Mouse (Mus musculus) mouse trophoblast stem cell (cell line): ENCODE results near the gene Rbm8a.

Source experiments
- in situ Hi-C, 2 experiments: fragments of 300-500 bp; cut with MseI, MboI; formaldehyde crosslinking; loops; 2 replicates in 1 of 2; 3 replicates in 1 of 2; pipeline ENCODE4 v1.15.1; 2025

The Rbm8a gene

GRCm38 (mm10) chr3:96669727-96670468 is 40.2 kb downstream of the Rbm8a start, which contains the start of gene Ankrd35:
Gene Ankrd35 (plus strand): TSS chr3:96670131.
- in situ Hi-C loops = loop anchor here in 1 of 2 experiments (5.0 kb wide), 1 partner anchor 32 kb away; no protein-coding TSS in a partner anchor

GRCm38 (mm10) chr3:96671519-96671918 is 41.8 kb downstream of the Rbm8a start:
- in situ Hi-C loops = no loop called here

GRCm38 (mm10) chr3:96673514-96673913 is 43.8 kb downstream of the Rbm8a start:
- in situ Hi-C loops = no loop called here

- in situ Hi-C loops = no loop called here
Measured at GRCm38 (mm10) chr3:96674442-96674841, 44.7 kb downstream of the Rbm8a start.

GRCm38 (mm10) chr3:96675171-96675570 is 45.4 kb downstream of the Rbm8a start:
- in situ Hi-C loops = no loop called here

GRCm38 (mm10) chr3:96675690-96676089 is 46.0 kb downstream of the Rbm8a start:
- in situ Hi-C loops = no loop called here

GRCm38 (mm10) chr3:96678456-96678855 is 48.7 kb downstream of the Rbm8a start:
- in situ Hi-C loops = no loop called here

DNA sequence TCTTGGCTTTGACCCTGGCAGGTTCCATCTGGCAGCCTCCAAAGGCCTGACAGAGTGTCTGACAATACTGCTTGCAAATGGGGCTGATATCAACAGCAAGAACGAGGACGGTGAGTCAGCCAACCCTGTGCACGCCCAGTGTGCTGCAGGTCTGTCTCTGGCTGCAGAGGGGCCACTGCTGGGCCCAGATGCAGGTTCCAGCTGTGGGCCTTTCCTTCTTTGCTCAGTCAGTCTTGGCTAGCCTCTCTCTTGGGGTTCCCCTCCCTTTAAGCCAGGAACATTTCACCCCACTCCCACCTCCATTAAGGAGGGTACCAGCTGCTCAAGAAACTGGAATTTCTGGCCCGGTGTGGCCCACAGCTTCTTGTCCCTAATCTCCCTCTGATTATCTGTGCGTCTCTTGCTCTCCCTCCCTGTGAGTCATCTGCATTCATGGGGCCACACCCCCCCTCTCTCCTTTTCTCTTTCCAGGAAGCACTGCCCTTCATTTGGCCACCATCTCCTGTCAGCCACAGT is 49.5 kb downstream of the Rbm8a start:
- in situ Hi-C loops = no loop called here

DNA sequence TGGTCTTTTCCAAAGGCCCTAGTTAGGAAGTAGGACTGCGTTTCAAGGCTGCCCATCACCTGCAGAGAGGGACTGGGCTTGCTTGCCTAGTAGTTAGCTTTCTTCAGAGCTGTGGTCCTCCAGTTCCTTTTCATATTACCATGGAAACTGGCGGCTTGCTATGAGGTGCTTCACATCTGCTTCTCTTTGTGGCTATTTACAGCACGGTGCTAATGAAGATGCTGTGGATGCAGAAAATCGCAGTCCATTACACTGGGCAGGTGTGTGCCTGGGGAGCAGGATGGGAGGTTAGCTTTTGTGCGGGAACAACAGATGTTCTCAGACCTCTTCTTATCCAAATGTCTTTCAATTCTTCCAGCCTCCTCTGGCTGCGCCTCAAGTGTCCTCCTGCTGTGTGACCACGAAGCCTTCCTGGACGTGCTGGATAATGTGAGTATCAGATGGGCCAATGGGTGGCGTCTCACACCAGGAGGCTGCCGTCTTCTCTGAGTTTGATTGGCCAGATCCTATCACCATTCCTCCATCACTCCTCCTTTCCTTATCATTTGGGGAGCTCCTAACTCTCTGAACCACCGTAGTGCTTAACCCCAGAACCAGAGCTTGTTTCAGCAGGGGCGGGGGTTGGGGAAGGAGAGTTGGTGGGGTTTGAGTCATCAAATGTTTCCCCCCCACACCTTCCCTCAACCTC is 50.7 kb downstream of the Rbm8a start:
- in situ Hi-C loops = no loop called here
